Mouse (Mus musculus): ENCODE results near the gene Shisa6. TPM values are rescaled to one million over a fixed set of nuclear protein-coding genes. Genes with fewer than 3 reads are reported as not detected.
A peak's percentile ranks its signal among the peaks of the same experiment; 100 is the strongest.

Shisa6 gene
- polyA plus RNA-seq, 1 experiment from 2014 or later, result 11.6 TPM

GRCm38 (mm10) chr11:66236557-66236956, 289.2 kb downstream of the Shisa6 start:
- H3K4me2 ChIP-seq (ENCODE audit: low read depth, low read length), result no peak overlapping the region
- no peak for ATAC-seq (ENCODE audit: low read depth)
- no peak overlapping the region for H3K9ac ChIP-seq (replicated peaks; ENCODE audit: low read depth, low read length)
- H3K27ac ChIP-seq (ENCODE audit: low read depth, low read length), result no peak overlapping the region
- no peaks in the 10 kb centered on the region for H3K27me3 ChIP-seq (ENCODE audit: control insufficient read depth, insufficient read depth, low read length)
- H3K9me3 ChIP-seq (ENCODE audit: control insufficient read depth, low read length), result no peaks in the 10 kb centered on the region
- H3K4me1 ChIP-seq (ENCODE audit: control insufficient read depth, insufficient read depth, low read length), result no peaks in the 10 kb centered on the region
- 58% methylated on average over 2 of the region's 2 CpGs for WGBS
- no peak overlapping the region for H3K4me3 ChIP-seq (ENCODE audit: low read depth, low read length)
- H3K36me3 ChIP-seq (ENCODE audit: control insufficient read depth, insufficient read depth, low read length), result no peaks in the 10 kb centered on the region

GRCm38 (mm10) chr11:66232891-66233290, 292.9 kb downstream of the Shisa6 start:
- no peak for ATAC-seq (ENCODE audit: low read depth)
- Histone ChIP-seq H3K36me3 (ENCODE audit: control insufficient read depth, insufficient read depth, low read length) (no peaks in the 10 kb centered on the region), H3K4me1 (ENCODE audit: control insufficient read depth, insufficient read depth, low read length) (no peaks in the 10 kb centered on the region), H3K27ac (ENCODE audit: low read depth, low read length) (no peak overlapping the region), H3K9me3 (ENCODE audit: control insufficient read depth, low read length) (no peaks in the 10 kb centered on the region), H3K27me3 (ENCODE audit: control insufficient read depth, insufficient read depth, low read length) (no peaks in the 10 kb centered on the region), H3K4me2 (ENCODE audit: low read depth, low read length) (no peak overlapping the region), H3K9ac (replicated peaks; ENCODE audit: low read depth, low read length) (no peak overlapping the region), H3K4me3 (ENCODE audit: low read depth, low read length) (no peak overlapping the region)
- 21% methylated on average over 1 of the region's 1 CpGs for WGBS

- Histone ChIP-seq H3K27me3 (ENCODE audit: control insufficient read depth, insufficient read depth, low read length) (no peaks in the 10 kb centered on the region), H3K9ac (replicated peaks; ENCODE audit: low read depth, low read length) (no peak overlapping the region), H3K4me1 (ENCODE audit: control insufficient read depth, insufficient read depth, low read length) (no peaks in the 10 kb centered on the region), H3K4me3 (ENCODE audit: low read depth, low read length) (no peak overlapping the region), H3K4me2 (ENCODE audit: low read depth, low read length) (no peak overlapping the region), H3K36me3 (ENCODE audit: control insufficient read depth, insufficient read depth, low read length) (no peaks in the 10 kb centered on the region), H3K9me3 (ENCODE audit: control insufficient read depth, low read length) (no peaks in the 10 kb centered on the region), H3K27ac (ENCODE audit: low read depth, low read length) (no peak overlapping the region)
- ATAC-seq (ENCODE audit: low read depth), result peak; percentile 63; the same call in 1 of the 2 replicates
- WGBS, result 93% methylated on average over 1 of the region's 1 CpGs
These were observed 303.6 kb downstream of the Shisa6 start for GRCm38 (mm10) chr11:66222133-66222532.

GRCm38 (mm10) chr11:66218469-66218868, 307.3 kb downstream of the Shisa6 start:
- no peaks in the 10 kb centered on the region for H3K4me1 ChIP-seq (ENCODE audit: control insufficient read depth, insufficient read depth, low read length)
- ATAC-seq (ENCODE audit: low read depth), result no peak
- H3K36me3 ChIP-seq (ENCODE audit: control insufficient read depth, insufficient read depth, low read length), result no peaks in the 10 kb centered on the region
- H3K27me3 ChIP-seq (ENCODE audit: control insufficient read depth, insufficient read depth, low read length), result no peaks in the 10 kb centered on the region
- no peak overlapping the region for H3K4me3 ChIP-seq (ENCODE audit: low read depth, low read length)
- no peak overlapping the region for H3K4me2 ChIP-seq (ENCODE audit: low read depth, low read length)
- H3K9ac ChIP-seq (replicated peaks; ENCODE audit: low read depth, low read length), result no peak overlapping the region
- 89% methylated on average over 3 of the region's 3 CpGs for WGBS
- no peak overlapping the region for H3K27ac ChIP-seq (ENCODE audit: low read depth, low read length)
- H3K9me3 ChIP-seq (ENCODE audit: control insufficient read depth, low read length), result no peaks in the 10 kb centered on the region

GRCm38 (mm10) chr11:66188627-66189287, 337.0 kb downstream of the Shisa6 start:
- Histone ChIP-seq H3K36me3 (ENCODE audit: control insufficient read depth, insufficient read depth, low read length) (no peaks in the 10 kb centered on the region), H3K27ac (ENCODE audit: low read depth, low read length) (no peak overlapping the region), H3K4me1 (ENCODE audit: control insufficient read depth, insufficient read depth, low read length) (no peaks in the 10 kb centered on the region), H3K4me3 (ENCODE audit: low read depth, low read length) (no peak overlapping the region), H3K9ac (replicated peaks; ENCODE audit: low read depth, low read length) (no peak overlapping the region), H3K27me3 (ENCODE audit: control insufficient read depth, insufficient read depth, low read length) (no peaks in the 10 kb centered on the region), H3K9me3 (ENCODE audit: control insufficient read depth, low read length) (no peaks in the 10 kb centered on the region), H3K4me2 (ENCODE audit: low read depth, low read length) (no peak overlapping the region)
- no peak for ATAC-seq (ENCODE audit: low read depth)
- 84% methylated on average over 3 of the region's 3 CpGs for WGBS

- no peak for ATAC-seq (ENCODE audit: low read depth)
These were observed 337.6 kb downstream of the Shisa6 start for GRCm38 (mm10) chr11:66188146-66188545.

GRCm38 (mm10) chr11:66177781-66178180, 348.0 kb downstream of the Shisa6 start:
- Histone ChIP-seq H3K4me1 (ENCODE audit: control insufficient read depth, insufficient read depth, low read length) (no peaks in the 10 kb centered on the region), H3K27ac (ENCODE audit: low read depth, low read length) (no peak overlapping the region), H3K9ac (replicated peaks; ENCODE audit: low read depth, low read length) (no peak overlapping the region), H3K36me3 (ENCODE audit: control insufficient read depth, insufficient read depth, low read length) (no peaks in the 10 kb centered on the region), H3K4me2 (ENCODE audit: low read depth, low read length) (no peak overlapping the region), H3K9me3 (ENCODE audit: control insufficient read depth, low read length) (no peaks in the 10 kb centered on the region), H3K27me3 (ENCODE audit: control insufficient read depth, insufficient read depth, low read length) (no peaks in the 10 kb centered on the region), H3K4me3 (ENCODE audit: low read depth, low read length) (no peak overlapping the region)
- 80% methylated on average over 2 of the region's 2 CpGs for WGBS
- no peak for ATAC-seq (ENCODE audit: low read depth)

More at GRCm38 (mm10) chr11:66188146-66188545, 337.6 kb downstream of the Shisa6 start:
- no peak overlapping the region for H3K4me3 ChIP-seq (ENCODE audit: low read depth, low read length)
- H3K4me2 ChIP-seq (ENCODE audit: low read depth, low read length), result no peak overlapping the region
- 63% methylated on average over 2 of the region's 2 CpGs for WGBS
- no peaks in the 10 kb centered on the region for H3K27me3 ChIP-seq (ENCODE audit: control insufficient read depth, insufficient read depth, low read length)
- H3K9ac ChIP-seq (replicated peaks; ENCODE audit: low read depth, low read length), result no peak overlapping the region
- no peaks in the 10 kb centered on the region for H3K36me3 ChIP-seq (ENCODE audit: control insufficient read depth, insufficient read depth, low read length)
- H3K9me3 ChIP-seq (ENCODE audit: control insufficient read depth, low read length), result no peaks in the 10 kb centered on the region
- no peaks in the 10 kb centered on the region for H3K4me1 ChIP-seq (ENCODE audit: control insufficient read depth, insufficient read depth, low read length)
- H3K27ac ChIP-seq (ENCODE audit: low read depth, low read length), result no peak overlapping the region

- peak; percentile 98 for ATAC-seq (ENCODE audit: low read depth)
- Histone ChIP-seq H3K9me3 (ENCODE audit: control insufficient read depth, low read length) (no peaks in the 10 kb centered on the region), H3K9ac (replicated peaks; ENCODE audit: low read depth, low read length) (peak within 1 kb of the TSS; percentile 62), H3K4me1 (ENCODE audit: control insufficient read depth, insufficient read depth, low read length) (no peaks in the 10 kb centered on the region), H3K27ac (ENCODE audit: low read depth, low read length) (peak within 1 kb of the TSS; percentile 69), H3K4me3 (ENCODE audit: low read depth, low read length) (peak within 1 kb of the TSS; percentile 58), H3K36me3 (ENCODE audit: control insufficient read depth, insufficient read depth, low read length) (no peaks in the 10 kb centered on the region), H3K4me2 (ENCODE audit: low read depth, low read length) (peak within 1 kb of the TSS; percentile 93), H3K27me3 (ENCODE audit: control insufficient read depth, insufficient read depth, low read length) (no peaks in the 10 kb centered on the region)
- under 1% methylated on average over 53 of the region's 53 CpGs for WGBS
These were observed 357.7 kb downstream of the Shisa6 start, which contains the start of gene Dnah9 for GRCm38 (mm10) chr11:66167801-66168651. Gene Dnah9 (minus strand): TSS chr11:66168551.

GRCm38 (mm10) chr11:66164022-66164421, 361.7 kb downstream of the Shisa6 start:
- Histone ChIP-seq H3K4me1 (ENCODE audit: control insufficient read depth, insufficient read depth, low read length) (no peaks in the 10 kb centered on the region), H3K9ac (replicated peaks; ENCODE audit: low read depth, low read length) (no peak overlapping the region), H3K4me2 (ENCODE audit: low read depth, low read length) (no peak overlapping the region), H3K4me3 (ENCODE audit: low read depth, low read length) (no peak overlapping the region), H3K27me3 (ENCODE audit: control insufficient read depth, insufficient read depth, low read length) (no peaks in the 10 kb centered on the region), H3K36me3 (ENCODE audit: control insufficient read depth, insufficient read depth, low read length) (no peaks in the 10 kb centered on the region), H3K27ac (ENCODE audit: low read depth, low read length) (no peak overlapping the region), H3K9me3 (ENCODE audit: control insufficient read depth, low read length) (no peaks in the 10 kb centered on the region)
- ATAC-seq (ENCODE audit: low read depth), result no peak
- 95% methylated on average over 2 of the region's 2 CpGs for WGBS

Data from neural tube, embryonic 14.5 days (tissue).